Mouse (Mus musculus): Measurements from ENCODE around the gene Cog8.

Gene Cog8

DNA sequence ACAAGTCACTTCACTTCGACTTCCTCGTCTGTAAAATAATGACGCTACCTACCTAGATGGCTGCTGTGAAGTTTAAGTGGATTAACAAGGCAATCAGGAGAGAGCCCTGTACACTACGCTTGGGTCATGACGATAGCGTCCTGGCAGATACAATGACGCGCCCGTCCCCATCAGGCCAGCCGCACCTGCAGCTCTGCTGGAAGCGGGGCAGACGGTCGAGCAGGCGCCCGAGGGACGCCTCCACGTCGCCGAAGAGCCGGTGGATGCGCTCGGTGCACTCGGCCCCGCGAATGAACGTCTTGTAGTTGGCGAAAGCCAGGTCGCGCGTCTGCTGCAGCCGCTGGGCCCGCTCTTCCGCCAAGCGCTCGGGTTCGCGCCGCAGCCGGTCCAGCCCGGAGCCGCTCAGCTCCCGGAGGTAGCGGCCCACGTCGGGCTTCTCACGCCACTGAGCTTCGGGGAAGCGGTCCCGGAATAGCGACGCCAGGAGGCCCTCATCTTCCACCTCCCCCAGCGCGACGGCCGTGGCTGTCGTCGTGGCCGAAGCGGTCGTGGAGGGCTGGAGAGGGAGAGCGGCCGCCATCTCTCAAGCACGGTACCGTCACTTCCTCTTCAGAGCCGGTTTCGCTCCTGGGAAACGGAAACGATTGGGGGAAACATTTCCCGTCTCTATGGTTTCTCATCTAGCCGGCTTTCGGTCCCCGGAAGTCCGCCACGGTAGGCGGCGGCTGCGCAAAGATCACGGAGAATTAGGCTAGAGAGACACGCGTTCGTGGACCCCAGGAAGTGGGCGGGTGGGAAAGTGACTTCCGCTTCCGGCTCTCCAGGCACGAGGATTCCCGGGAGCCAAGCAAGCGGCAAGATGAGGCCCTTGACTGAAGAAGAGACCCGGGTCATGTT, at the start of gene Cog8, which contains the start of gene Nip7:
Gene Cog8 (minus strand): TSS at position 614 of the 897 bp plus-strand sequence.
Gene Nip7 (plus strand): TSS at position 802 of the 897 bp plus-strand sequence.
- DNase-seq (ENCODE audit: low spot score), result peak; percentile 98

DNA sequence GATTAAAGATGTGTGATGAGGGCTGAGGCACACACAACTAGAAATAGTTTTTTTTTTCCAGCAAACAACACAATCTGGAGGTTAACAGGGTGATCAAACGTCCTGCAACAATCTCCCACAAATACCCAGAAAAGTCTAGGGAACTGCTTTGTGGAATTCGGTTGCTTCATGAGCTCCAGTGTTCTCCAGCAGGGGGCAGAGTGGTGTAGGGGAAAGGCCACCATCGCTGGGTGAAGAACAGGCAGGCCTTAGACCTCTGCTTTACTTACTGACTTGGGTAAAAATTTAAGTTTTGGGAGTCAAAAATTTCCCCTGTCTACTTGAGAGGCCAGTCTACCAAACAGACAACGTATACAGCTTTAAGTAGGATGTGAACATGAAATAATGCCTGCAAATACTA, 48.1 kb upstream of the Cog8 start:
- peak; percentile 87 for DNase-seq (ENCODE audit: low spot score)

DNA sequence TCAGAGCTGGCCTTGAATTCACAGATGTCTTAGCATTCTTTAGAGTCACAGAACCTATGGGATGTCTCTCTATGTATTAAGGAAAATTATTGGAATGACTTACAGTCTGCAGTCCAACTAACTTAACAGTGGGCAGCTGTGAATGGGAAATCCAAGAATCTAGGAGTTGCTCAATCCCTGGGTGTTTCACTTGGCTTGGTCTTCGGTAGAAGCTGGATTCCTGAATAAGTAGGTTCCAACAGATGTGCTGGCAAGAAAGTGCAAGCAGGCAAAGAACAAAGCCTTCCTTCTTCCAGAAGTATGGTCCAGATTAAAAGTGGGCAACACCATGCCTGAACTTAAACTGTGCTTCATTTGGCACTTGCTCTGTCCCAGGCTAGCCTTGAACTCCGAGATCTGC, 44.1 kb upstream of the Cog8 start:
- no peak for DNase-seq (ENCODE audit: low spot score)

DNA sequence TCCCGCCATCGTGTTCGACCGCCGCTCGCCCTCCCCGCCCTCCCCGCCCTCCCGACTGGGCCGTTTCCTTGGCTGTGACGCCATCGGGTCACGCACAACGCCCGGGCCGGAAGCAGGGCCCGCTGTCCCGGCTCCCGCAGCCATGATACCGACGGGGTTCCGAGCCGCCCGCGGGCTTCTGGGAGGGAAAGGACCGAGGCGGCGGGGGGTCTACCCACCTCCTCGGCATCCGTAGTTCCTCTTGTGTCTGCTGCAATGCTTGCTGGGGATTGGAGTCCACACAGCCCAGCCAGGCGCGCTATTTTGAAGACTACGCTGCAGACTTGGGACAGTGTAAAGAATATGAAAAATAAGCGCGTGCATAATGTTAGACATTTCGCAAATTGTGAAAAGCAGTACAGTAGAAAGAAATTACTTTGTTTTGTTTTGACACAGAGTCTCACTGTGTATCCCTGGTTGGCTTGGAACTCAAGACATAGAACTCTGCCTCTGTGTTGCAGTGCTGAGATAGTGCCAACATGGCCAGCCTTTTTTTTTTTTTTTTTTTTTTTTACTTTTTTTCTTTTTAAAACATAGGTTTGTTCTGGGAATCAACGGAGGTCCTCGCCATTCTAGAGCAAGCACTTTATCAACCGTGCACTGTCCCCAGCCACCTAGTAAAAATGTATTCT, 40.0 kb upstream of the Cog8 start, which contains the start of gene Terf2:
Gene Terf2 (minus strand): TSS at position 182 of the 671 bp plus-strand sequence.
- DNase-seq (ENCODE audit: low spot score), result peak; percentile 97

DNA sequence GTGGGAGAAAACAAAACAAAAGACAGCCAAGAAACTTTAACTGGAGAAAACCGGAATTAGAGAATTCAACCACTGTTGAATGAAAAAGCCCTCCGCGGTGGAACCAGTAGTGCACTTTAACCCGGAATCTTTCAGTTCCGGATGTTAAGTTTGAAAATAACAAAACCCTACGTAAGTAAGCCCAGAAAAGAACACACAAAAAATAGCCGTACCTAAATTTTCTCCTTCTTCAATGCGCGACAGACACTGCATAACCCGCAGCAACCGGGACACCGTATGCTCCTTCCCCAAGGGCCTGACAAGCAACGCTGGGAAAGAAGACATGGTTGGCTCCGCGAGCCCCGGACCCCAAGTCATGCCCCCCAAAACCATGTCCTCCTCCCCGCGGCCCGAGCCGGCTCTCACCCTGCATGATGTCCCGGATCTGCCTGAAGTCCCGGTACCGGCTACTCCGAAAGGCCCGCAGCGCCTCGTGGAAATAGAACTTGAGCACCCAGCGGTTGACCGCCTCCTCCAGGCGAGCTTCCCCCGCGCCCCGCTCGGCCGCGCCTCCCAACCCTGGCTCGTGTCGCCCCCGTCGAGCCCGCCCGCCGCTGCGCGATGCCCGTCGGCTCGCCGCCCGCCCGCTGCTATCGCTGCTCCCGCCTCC, 39.4 kb upstream of the Cog8 start:
- DNase-seq (ENCODE audit: low spot score), result peak; percentile 23

DNA sequence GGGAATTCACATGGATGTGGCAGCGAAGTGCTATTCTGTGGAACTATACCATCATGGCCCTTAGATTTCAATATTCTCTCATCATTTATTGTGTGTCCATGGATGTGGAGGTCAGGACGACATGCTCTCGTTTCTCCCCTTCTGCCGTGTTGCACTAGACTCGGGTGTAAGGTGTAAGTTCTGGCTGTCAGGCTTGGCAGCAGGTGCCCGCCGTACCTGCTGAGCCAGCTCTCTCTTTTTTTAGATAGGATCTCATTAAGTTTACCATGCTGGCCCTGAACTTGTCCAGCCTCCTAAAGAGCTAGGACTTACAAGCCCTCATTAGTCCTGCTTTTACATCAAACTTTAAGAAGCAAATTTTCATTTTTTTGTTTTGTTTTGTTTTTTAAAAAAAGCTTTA, 34.0 kb upstream of the Cog8 start:
- no peak for DNase-seq (ENCODE audit: low spot score)

DNA sequence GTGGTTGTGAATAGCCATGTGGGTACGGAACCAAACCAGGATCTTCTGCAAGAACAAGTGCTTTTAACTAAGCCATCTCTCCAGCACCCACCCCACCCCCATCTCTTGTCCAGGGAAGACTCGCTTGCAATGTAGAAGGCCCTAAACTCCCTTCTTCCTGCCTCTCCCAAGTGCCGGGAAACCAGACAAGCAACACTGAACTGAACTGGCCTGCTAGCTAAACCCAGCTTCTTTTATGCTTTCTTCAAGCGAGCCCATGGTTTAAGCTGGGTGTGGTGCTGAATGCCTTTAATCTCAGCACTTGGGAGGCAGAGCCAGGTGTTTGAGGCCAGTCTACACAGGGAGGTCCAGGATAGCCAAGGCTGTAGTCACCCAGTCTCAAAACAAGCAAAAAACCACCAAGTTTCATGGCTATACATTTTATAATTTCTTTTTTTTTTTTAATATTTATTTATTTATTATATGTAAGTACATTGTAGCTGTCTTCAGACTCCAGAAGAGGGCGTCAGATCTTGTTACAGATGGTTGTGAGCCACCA, 32.1 kb upstream of the Cog8 start:
- no peak for DNase-seq (ENCODE audit: low spot score)

DNA sequence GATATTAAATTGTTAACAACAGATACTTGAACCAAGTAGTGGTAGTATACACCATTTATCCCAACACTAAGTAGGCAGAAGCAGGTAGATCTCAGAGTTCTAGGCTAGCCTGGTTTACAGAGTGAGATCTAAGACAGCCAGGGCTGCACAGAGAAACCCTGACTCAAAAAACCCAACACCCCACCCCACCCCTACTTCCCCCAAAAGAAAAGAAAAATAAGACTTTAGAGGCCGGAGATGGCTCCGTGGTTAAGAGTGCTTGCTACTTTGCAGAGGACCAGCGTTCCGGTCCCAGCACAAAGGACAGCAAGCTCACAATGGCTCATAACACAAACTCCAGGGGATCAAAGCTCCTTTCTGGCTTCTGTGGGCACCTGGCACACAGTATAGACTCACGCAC, 29.5 kb upstream of the Cog8 start:
- DNase-seq (ENCODE audit: low spot score), result no peak

DNA sequence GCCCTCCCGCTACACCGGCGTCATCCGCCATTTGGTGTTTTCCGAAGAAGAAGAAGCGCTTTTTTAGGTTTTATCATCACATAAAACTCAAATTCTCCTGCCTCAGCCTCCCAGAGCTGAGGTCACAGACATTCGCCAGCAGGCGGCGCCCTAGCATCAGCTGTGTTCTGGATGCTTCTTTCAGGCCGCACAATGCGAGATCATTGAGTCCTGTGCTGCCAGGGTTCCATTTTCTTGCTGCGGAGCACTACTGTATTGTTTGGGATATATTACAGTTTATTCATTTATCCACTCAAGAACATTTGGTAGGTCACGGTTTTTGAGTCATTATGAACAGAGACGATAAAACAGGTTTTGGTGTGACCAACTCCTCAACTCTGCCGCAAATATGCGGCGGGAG, 28.9 kb upstream of the Cog8 start:
- no peak for DNase-seq (ENCODE audit: low spot score)

DNA sequence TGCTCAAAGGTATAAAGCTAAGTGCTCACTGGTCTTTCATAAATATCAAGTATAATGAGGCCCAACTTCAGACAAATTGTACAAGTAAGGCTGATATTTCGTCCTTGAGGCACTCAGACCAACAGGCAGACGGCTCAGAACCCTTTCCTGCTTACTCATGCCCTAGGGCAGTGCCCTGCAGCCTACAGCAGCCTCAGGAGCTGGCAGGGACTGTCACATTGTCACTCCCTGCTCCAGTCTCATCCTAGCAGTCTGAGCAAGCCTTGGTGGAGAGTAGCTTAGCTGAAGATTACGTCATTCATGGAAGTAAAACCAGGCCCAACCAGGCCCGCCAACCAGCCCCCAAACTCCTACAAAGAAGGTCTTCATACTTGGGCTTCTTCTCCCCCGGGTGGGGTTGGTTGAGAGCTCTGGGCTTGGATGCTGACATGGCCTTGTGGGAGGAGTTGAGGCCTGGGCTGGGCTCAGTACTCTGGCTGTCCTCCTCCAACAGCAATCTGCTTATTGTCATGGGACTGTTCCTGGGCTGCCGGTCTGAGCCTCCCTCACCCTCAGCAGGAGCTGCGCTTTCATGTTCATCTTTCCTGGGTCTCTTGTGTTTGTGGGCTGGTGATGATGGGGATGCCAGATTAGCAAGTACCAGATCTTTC, 19.9 kb upstream of the Cog8 start:
- no peak for DNase-seq (ENCODE audit: low spot score)

DNA sequence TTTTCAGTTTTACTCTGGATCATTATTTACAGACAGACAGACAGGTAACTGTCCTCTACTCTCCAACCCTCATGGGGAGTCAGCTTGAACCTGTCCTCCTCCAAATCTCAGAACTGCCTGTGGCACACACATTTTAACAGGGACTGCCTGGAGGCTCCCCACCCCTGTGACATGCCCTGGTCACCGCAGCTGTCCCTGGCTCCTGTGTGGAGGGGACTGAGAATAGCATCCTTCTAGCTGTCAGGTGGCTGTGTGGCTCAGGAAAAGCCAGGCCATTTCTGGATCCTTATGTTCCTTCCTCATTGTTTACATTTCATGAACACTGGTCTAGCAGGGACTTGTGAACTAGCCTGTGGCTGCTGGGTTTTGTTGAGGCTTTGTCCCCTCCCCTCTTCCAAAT, 17.6 kb upstream of the Cog8 start:
- DNase-seq (ENCODE audit: low spot score), result no peak

DNA sequence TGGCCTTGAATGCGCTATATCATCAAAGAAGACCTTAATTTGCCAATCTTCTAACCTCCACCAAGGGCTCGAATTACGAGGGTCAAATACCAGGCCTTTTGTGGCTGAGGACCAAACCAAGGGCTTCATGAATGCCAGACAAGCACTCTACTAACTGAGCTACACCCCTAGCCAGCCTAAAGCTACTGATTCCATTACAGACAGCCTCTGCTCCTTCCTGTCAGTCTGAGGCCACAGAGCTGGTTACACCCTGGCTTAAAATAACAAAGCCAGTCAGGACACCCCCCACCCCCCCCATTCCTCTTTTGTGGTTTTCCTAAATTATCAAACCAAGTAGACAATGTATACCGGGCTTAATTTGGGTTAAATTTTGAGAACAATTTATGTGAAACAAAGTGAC, 17.2 kb upstream of the Cog8 start:
- DNase-seq (ENCODE audit: low spot score), result no peak

DNA sequence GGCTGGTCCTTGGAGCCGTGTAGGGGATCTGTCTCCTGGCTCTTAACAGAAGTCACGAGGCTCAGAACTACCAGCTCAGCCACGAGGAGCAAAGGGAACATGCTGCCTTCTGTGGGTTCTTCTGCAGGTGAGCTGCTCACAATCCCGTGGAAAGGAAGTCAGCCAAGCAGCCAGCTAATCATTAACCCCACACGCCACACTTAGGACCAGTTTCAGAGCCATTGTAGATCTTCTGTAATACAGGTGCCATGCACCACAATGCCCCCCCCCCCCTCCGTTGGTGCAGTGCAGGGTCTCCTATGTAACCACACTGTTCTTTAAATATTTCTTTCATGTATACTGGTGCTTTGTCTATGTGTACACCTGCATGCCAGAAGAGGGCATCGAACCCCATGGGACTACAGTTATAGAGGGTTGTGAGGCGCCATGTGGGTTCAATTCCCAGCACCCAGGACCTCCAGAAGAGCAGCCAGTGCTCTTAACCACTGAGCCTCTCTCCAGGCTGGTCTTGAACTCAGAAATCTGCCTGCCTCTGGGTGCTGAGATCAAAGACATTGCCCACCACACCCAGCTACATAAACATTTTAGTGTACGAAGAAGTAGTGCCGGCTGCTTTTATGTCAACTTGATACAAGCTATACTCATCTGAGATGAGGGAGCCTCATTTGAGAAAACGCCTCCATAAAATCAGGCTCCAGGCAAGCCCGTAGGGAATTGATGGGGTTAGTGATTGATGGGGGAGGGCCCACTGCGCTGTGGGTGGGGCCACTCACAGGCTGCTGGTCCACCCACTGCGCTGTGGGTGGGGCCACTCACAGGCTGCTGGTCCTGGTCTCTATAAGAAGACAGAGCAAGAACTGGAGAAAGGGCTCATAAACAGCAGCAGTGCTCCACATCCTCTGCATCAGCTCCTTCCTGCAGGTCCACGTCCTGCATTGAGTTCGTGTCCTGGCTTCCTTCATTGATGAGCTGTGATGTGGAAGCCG, 9.3 kb upstream of the Cog8 start, which contains the start of gene Tmed6:
Gene Tmed6 (minus strand): TSS at position 134 of the 986 bp plus-strand sequence.
- no peak for DNase-seq (ENCODE audit: low spot score)

DNA sequence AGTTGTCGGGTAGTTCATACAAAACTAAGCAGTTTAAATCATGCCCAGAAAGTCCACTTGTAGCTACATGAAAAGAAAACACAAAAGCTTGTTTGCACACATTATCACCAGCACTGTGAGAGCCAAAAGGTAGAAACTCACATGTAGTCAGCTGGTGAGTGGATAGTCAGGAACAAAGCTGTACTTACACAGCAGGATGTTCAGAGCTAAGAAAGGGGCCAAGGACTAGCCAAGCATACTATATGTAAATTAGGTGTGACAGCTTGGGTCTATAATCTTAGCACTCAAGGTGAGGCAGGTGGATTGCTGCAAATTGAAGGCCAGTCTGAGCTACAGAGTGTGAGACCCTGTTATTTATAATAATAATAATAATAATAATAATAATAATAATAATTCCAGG, 6.1 kb upstream of the Cog8 start:
- DNase-seq (ENCODE audit: low spot score), result no peak

DNA sequence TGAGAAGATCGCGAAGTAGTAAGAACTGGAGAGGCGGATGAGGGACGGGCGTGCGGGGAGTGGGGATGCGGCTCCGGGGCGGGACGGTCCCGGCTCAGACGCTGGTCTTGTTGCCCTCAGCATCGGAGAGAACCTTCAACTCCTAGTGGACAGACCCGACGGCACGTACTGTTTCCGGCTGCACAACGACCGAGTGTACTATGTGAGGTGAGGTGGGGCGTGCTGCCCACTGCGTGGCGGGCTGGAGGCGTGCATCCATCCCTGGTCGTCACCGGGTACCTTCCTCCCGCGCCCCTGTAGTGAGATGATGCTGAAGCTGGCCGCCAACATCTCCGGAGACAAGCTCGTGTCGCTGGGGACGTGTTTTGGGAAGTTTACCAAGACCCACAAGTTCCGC, 482 bp upstream of the Cog8 start:
- no peak for DNase-seq (ENCODE audit: low spot score)

DNA sequence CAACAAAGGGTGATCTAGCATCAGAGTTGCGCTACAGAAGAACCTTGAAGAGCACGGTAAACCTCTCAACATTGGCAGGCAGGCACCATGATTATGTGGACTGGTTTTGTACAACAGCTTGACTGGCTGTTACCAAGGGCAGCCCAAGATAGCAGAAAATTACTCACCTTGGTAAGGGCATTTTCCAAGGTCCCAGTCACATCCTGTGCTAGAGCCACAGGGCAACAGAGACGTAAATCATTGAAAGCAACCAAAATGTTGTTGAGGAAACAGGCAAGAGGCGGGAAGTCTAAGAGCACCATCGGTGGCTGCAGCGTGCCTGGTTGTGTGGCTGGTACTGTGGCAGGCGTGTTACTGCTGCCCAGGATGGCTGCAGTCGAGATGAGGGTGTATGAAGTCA, 4.4 kb downstream of the Cog8 start:
- DNase-seq (ENCODE audit: low spot score), result no peak

DNA sequence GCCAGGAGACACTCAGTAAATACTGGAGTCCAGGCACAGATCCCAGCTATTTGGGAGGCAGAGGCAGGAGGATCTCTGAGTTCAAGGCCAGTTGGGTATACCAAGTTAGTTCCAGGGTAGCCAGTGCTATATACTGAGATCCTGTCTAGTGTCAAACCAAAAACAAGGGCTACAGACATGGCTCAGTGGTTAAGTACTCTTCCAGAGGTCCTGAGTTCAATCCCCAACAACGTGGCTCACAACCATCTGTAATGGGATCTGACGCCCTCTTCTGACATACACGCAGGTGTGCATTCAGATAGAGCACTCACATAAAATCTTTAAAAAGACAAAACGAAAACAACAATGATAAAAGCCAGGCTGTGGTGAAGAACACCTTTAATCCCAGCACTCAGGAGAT, 7.0 kb downstream of the Cog8 start:
- DNase-seq (ENCODE audit: low spot score), result no peak

DNA sequence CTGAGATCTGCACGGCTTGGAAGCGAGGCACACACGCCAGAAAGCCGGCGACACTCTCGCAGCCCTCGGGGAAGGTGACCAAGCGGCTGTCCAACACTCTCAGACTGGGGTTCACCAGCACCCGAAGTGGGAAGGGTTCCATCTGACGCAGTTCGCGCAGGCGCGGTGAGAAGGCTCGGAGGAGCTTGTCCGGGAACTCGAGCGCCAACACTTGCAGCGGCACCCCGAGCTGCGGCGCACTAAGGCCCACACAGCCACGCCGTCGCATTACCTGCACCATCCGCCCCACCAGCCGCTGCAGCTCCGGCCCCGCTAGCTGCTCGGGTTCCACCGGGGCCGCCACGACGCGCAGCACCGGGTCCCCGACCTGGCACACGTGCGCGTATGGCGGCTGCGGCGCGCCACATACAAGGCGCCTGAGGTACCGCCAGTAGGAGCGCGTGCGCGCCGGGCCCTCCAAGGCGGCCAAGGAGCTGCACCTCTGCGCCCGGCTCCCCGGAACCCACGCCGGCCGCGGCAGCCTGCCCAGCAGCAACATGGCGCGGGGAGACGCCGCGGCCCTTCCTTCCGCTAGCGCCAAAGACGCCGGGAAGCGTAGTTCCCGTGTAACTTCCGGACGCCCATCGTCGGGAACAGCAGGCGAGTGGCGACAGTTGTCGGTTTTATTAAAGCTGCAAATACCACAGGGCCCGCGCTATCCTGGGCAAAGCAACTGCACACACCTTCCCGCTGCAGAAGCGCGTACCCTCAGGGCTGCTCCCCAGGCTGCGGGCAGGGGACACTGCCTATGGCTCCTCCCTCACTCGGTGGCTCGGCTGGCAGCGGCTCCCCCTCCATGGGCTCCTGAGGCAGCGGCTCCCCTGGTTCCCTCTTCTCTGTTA, 8.2 kb downstream of the Cog8 start, which contains the start of gene Pdf:
Gene Pdf (minus strand): TSS at position 554 of the 881 bp plus-strand sequence.
- peak; percentile 85 for DNase-seq (ENCODE audit: low spot score)

DNA sequence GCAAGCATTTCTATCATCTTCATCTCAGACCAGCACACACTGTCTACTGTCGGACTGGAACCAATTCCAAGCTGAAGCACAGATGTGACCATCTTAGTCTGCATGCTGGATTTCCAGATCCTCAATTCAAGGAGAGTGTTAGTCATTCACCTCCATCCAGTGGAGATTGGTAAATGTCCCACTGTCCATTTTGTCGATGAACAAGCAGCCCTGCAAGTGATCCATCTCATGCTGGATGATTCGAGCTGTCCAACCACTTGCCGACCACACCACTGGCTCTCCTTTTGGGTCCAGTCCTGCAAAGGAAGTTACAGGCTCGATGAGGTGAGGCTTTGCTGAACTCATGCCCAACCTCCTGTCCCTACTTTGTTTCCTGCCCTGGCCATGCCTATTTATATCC, 9.5 kb downstream of the Cog8 start:
- DNase-seq (ENCODE audit: low spot score), result no peak

DNA sequence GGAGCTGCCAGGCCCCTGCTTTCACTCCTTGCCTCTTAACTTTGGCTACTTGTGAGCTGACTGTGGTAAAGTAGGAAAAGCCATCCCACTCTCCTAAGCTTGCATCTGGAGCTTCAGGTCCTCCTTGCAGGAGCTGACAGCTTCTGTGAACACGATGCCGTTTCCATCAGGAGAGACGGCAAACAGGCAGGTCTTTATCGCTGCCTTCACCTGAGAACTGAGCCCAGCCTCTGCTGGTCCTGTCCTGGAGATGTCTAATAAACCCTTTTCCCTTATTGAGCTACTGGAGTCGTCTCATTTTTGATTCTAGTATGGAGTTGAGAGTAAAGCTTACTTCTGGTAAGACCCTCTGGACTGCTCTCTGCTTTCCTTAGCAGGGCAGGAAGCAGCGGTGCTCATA, 11.0 kb downstream of the Cog8 start:
- no peak for DNase-seq (ENCODE audit: low spot score)
